Mouse (Mus musculus): ENCODE results near the gene Olfr145. TPM values are rescaled to one million over a fixed set of nuclear protein-coding genes. Genes with fewer than 3 reads are reported as not detected.
A peak's percentile ranks its signal among the peaks of the same experiment; 100 is the strongest.

Olfr145 gene
- polyA plus RNA-seq, 1 experiment, result not detected

DNA sequence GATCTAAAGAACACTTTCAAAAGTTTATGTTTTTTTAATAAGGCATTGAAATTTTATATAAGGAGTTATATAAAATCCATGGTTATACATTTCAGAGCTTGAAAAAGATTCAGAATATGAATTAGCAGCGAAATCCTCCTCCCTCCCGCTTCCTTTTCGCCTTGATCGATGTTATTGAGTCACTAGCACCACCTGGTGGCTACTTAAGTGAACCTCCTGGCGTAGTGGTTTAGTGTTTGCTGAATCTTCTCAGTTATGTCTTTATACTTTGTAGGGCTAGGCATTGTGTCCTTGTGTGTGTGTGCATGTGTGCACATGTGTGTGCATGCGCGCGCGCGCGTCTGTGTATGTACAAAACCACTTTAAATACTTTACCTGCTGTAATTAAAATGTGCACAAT is 36.0 kb downstream of the Olfr145 start:
- WGBS, result 4% methylated on average over 11 of the region's 11 CpGs

GRCm38 (mm10) chr9:37934146-37934545 is 37.6 kb downstream of the Olfr145 start:
- H3K36me3 ChIP-seq (ENCODE audit: control insufficient read depth, insufficient read depth, low read length), result no peaks in the 10 kb centered on the region
- H3K27me3 ChIP-seq (ENCODE audit: control insufficient read depth, insufficient read depth, low read length), result no peaks in the 10 kb centered on the region
- no peak overlapping the region for H3K27ac ChIP-seq (ENCODE audit: insufficient read depth, low read length)
- no peaks in the 10 kb centered on the region for H3K4me1 ChIP-seq (ENCODE audit: control insufficient read depth, insufficient read depth, insufficient read length)
- no peak for DNase-seq (ENCODE audit: low read depth in 1 of 2, low spot score in 2 of 2)
- no peak overlapping the region for H3K4me3 ChIP-seq (ENCODE audit: extremely low read depth, insufficient read depth, insufficient read length)
- TF ChIP-seq POLR2A (IDR thresholded peaks at IDR 0.05; ENCODE audit: low read depth, low read length) (no peak), CTCF (IDR thresholded peaks at IDR 0.05; ENCODE audit: extremely low read depth, insufficient read depth, insufficient read length, insufficient replicate concordance) (no peak)

More for the DNA sequence above, 36.0 kb downstream of the Olfr145 start:
- Histone ChIP-seq H3K4me1 (ENCODE audit: control insufficient read depth, insufficient read depth, insufficient read length) (no peaks in the 10 kb centered on the region), H3K27me3 (ENCODE audit: control insufficient read depth, insufficient read depth, low read length) (no peaks in the 10 kb centered on the region), H3K36me3 (ENCODE audit: control insufficient read depth, insufficient read depth, low read length) (no peaks in the 10 kb centered on the region), H3K4me3 (ENCODE audit: extremely low read depth, insufficient read depth, insufficient read length) (no peak overlapping the region), H3K27ac (ENCODE audit: insufficient read depth, low read length) (no peak overlapping the region)
- TF ChIP-seq CTCF (IDR thresholded peaks at IDR 0.05; ENCODE audit: extremely low read depth, insufficient read depth, insufficient read length, insufficient replicate concordance) (peak; percentile 35; the same call in 1 of the 2 replicates), POLR2A (IDR thresholded peaks at IDR 0.05; ENCODE audit: low read depth, low read length) (no peak)
- no peak for DNase-seq (ENCODE audit: low read depth in 1 of 2, low spot score in 2 of 2)

DNA sequence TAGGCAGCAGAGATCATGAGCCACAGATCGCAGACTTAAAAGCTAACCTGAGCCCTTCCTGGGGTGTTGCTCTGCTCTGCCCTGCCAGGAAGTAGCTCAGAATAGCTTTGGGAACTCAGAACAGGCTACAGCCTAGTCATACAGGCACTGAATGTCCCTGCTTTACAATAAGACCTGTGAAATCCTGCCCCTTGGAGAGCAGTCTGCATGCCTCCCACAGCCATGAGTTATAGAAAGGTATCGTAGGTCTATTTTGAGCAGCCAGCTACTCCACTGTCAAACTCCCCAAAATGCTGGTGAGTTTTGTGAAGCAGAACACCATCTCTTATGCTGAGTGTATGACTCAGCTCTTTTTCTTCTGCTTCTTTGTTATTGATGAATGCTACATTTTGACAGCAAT is 44.6 kb downstream of the Olfr145 start:
- no peaks in the 10 kb centered on the region for H3K4me1 ChIP-seq (ENCODE audit: control insufficient read depth, insufficient read depth, insufficient read length)
- no peaks in the 10 kb centered on the region for H3K36me3 ChIP-seq (ENCODE audit: control insufficient read depth, insufficient read depth, low read length)
- no peak for TF ChIP-seq POLR2A (IDR thresholded peaks at IDR 0.05; ENCODE audit: low read depth, low read length)
- no peak for TF ChIP-seq CTCF (IDR thresholded peaks at IDR 0.05; ENCODE audit: extremely low read depth, insufficient read depth, insufficient read length, insufficient replicate concordance)
- H3K27me3 ChIP-seq (ENCODE audit: control insufficient read depth, insufficient read depth, low read length), result no peaks in the 10 kb centered on the region
- no peak overlapping the region for H3K27ac ChIP-seq (ENCODE audit: insufficient read depth, low read length)
- H3K4me3 ChIP-seq (ENCODE audit: extremely low read depth, insufficient read depth, insufficient read length), result no peak overlapping the region
- no peak for DNase-seq (ENCODE audit: low read depth in 1 of 2, low spot score in 2 of 2)
- 67% methylated on average over 2 of the region's 2 CpGs for WGBS

Other genes with a start within 250 kb of the Olfr145 start
- 20.7 and 22.2 TPM in 2 replicates for gene Tbrg1, start 239.4 kb upstream of the Olfr145 start, polyA plus RNA-seq (2012; rRNA removed)
- gene Panx3, start 227.5 kb upstream of the Olfr145 start, polyA plus RNA-seq (2012; rRNA removed), result not detected in 2 replicates
- not detected in 2 replicates for gene Olfr160, start 180.5 kb upstream of the Olfr145 start, polyA plus RNA-seq (2012; rRNA removed)
- not detected in 2 replicates for gene Olfr874, start 151.6 kb upstream of the Olfr145 start, polyA plus RNA-seq (2012; rRNA removed)
- not detected in 2 replicates for gene Olfr875, start 124.9 kb upstream of the Olfr145 start, polyA plus RNA-seq (2012; rRNA removed)
- not detected in 2 replicates for gene Olfr876, start 93.7 kb upstream of the Olfr145 start, polyA plus RNA-seq (2012; rRNA removed)
- gene Olfr877, start 42.5 kb upstream of the Olfr145 start, polyA plus RNA-seq (2012; rRNA removed), result not detected in 2 replicates
- not detected in 2 replicates for gene Olfr878, start 21.1 kb downstream of the Olfr145 start, polyA plus RNA-seq (2012; rRNA removed)
- gene Olfr881, start 95.1 kb downstream of the Olfr145 start, polyA plus RNA-seq (2012; rRNA removed), result not detected in 2 replicates
- gene Olfr883, start 129.1 kb downstream of the Olfr145 start, polyA plus RNA-seq (2012; rRNA removed), result not detected in 2 replicates
- gene Olfr884, start 149.8 kb downstream of the Olfr145 start, polyA plus RNA-seq (2012; rRNA removed), result not detected in 2 replicates
- not detected in 2 replicates for gene Olfr885, start 164.6 kb downstream of the Olfr145 start, polyA plus RNA-seq (2012; rRNA removed)
- not detected in 2 replicates for gene Olfr887, start 187.3 kb downstream of the Olfr145 start, polyA plus RNA-seq (2012; rRNA removed)
- gene Olfr888, start 211.4 kb downstream of the Olfr145 start, polyA plus RNA-seq (2012; rRNA removed), result not detected in 2 replicates
- not detected in 2 replicates for gene Olfr889, start 218.5 kb downstream of the Olfr145 start, polyA plus RNA-seq (2012; rRNA removed)
- not detected in 2 replicates for gene Olfr890, start 245.8 kb downstream of the Olfr145 start, polyA plus RNA-seq (2012; rRNA removed)

Data from spleen, adult 2 months (tissue).